Mouse (Mus musculus) cerebellum, adult 11 months (tissue): ENCODE measurements around the gene Myrf.
"Not testable (repeated sequence)": the region's sequence is repeated elsewhere in the genome, so short reads cannot be mapped to it uniquely, and the experiment has no call there.

ENCODE experiments used
- DNase-seq: peaks from one replicate; pipeline ENCODE4 v3.0.0; 2022

Gene Myrf

GRCm38 (mm10) chr19:10173844-10174539, 66.6 kb downstream of the Myrf start:
- DNase-seq, result no peak

GRCm38 (mm10) chr19:10173116-10173718, 67.3 kb downstream of the Myrf start:
- no peak for DNase-seq

- DNase-seq, result no peak
Observed at GRCm38 (mm10) chr19:10171846-10172245, 68.7 kb downstream of the Myrf start.

- no peak for DNase-seq
Observed at GRCm38 (mm10) chr19:10171359-10171758, 69.2 kb downstream of the Myrf start.

- no peak for DNase-seq
Observed at GRCm38 (mm10) chr19:10170466-10170865, 70.1 kb downstream of the Myrf start.

GRCm38 (mm10) chr19:10169692-10170330, 70.7 kb downstream of the Myrf start:
- not testable (repeated sequence) for DNase-seq

- DNase-seq, result no peak
Observed at GRCm38 (mm10) chr19:10169179-10169578, 71.4 kb downstream of the Myrf start.

GRCm38 (mm10) chr19:10168441-10168840, 72.1 kb downstream of the Myrf start:
- DNase-seq, result no peak

GRCm38 (mm10) chr19:10167951-10168350, 72.6 kb downstream of the Myrf start:
- no peak for DNase-seq

GRCm38 (mm10) chr19:10167112-10167511, 73.4 kb downstream of the Myrf start:
- no peak for DNase-seq

- DNase-seq, result not testable (repeated sequence)
Observed at GRCm38 (mm10) chr19:10165928-10166327, 74.6 kb downstream of the Myrf start.

- DNase-seq, result no peak
Observed at GRCm38 (mm10) chr19:10163896-10164295, 76.7 kb downstream of the Myrf start.
